Mouse (Mus musculus) liver, embryonic 11.5 days (tissue): ENCODE results near the gene Irak3. TPM values are rescaled to one million over a fixed set of nuclear protein-coding genes. Genes with fewer than 3 reads are reported as not detected.
"Not testable (repeated sequence)": the region's sequence is repeated elsewhere in the genome, so short reads cannot be mapped to it uniquely, and the experiment has no call there.

Source experiments
- ATAC-seq: fragments of 200-750 bp; cut with Nextera tagmentation; replicated peaks from 2 replicates; pipeline ENCODE4 v1.8.0; 2017; ENCODE audit warnings: moderate number of reproducible peaks, mild to moderate bottlenecking, moderate TSS enrichment, moderate library complexity; ENCODE audit not compliant: low FRiP score
- DNase-seq: peaks from one replicate; pipeline ENCODE4 v3.0.0-alpha.2; 2017; ENCODE audit warnings: low spot score
- H3K27ac ChIP-seq: fragments of 300-500 bp; sonication (generic); 2 replicates; pipeline ENCODE4 v1.5.1; 2014; ENCODE audit warnings: mild to moderate bottlenecking, low read depth, low read length, control low read depth
- H3K27me3 ChIP-seq: fragments of 300-500 bp; sonication (generic); replicated peaks from 2 replicates; pipeline ENCODE4 v1.6.1; 2014; ENCODE audit warnings: low read length, mixed read lengths; ENCODE audit not compliant: control insufficient read depth, insufficient read depth
- H3K36me3 ChIP-seq: fragments of 300-500 bp; sonication (generic); 2 replicates; pipeline ENCODE4 v1.6.1; 2014; ENCODE audit warnings: mild to moderate bottlenecking, low read length, moderate library complexity, mixed read lengths; ENCODE audit not compliant: control insufficient read depth, insufficient read depth
- H3K4me1 ChIP-seq: fragments of 300-500 bp; sonication (generic); replicated peaks from 2 replicates; pipeline ENCODE4 v1.6.1; 2014; ENCODE audit warnings: low read length, mixed read lengths; ENCODE audit not compliant: control insufficient read depth, insufficient read depth
- H3K4me2 ChIP-seq: fragments of 300-500 bp; sonication (generic); 2 replicates; pipeline ENCODE4 v1.6.1; 2014; ENCODE audit warnings: mild to moderate bottlenecking, control low read depth, moderate library complexity
- H3K4me3 ChIP-seq: fragments of 300-500 bp; sonication (generic); 2 replicates; pipeline ENCODE4 v1.5.1; 2014; ENCODE audit warnings: low read depth, low read length, control low read depth
- H3K9ac ChIP-seq: fragments of 300-500 bp; sonication (generic); 2 replicates; pipeline ENCODE4 v1.6.1; 2014; ENCODE audit warnings: low read depth, low read length, control low read depth
- H3K9me3 ChIP-seq: fragments of 300-500 bp; sonication (generic); 2 replicates; pipeline ENCODE4 v1.6.1; 2016; ENCODE audit warnings: low read length, inconsistent platforms, mixed read lengths; ENCODE audit not compliant: control insufficient read depth
- WGBS: fragments of 180-500 bp; shearing (Covaris S2); extraction: QIAGEN DNeasy Blood & Tissue Kit; methylation state at CpG from one replicate; pipeline ENCODE4 v1.1.7; 2014; 5-methylcytosine and 5-hydroxymethylcytosine counted together
- polyA plus RNA-seq: library from polyadenylated mRNA; unstranded; fragments of >200 nt; fragmentation: Nextera tagmentation; extraction: Ambion mirVana; gene quantifications from 2 replicates; pipeline ENCODE4 v1.2.1, GENCODE M21; 2014

Irak3 gene
- polyA plus RNA-seq, 1 experiment from 2014 or later: 0.67 TPM

DNA sequence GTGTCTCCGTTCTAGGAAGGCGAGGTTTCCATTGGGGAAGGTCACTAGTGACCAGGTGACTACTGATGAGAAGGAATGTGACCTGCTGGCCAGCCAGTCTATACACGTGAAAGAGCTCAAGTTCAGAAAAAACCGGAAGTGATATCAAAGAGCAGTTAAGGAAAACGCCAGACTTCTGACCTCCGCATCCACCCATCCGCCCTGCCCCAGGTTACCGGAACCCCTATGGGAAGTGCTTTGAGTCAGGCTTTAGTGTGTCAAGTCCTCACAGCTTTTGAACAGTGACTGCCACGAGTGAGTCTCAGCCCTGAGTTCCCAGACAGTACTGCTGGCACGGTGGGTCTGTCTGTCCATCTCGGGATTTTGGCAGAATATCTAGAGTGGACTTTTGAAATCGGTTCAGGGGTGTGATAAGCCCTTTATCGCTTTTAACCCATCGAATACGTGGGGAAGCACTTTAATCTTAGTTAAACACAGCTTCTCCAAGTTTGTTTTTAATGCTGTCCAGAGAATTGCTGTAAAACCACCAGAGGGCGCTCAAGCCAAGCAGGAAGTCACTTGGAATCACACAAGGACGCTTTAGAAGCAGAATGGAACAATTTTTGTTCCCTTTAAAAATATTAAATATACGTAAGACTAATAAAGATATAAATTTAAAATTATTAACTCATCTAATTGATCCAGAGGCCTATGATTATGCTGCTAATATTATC is 31.9 kb upstream of the Irak3 start:
- no peaks in the 10 kb centered on the region; the same call in 1 of the 2 replicates for H3K4me1 ChIP-seq
- H3K4me2 ChIP-seq: peak overlapping the region; percentile 56
- H3K9ac ChIP-seq: 0 out of 2 replicates have a peak overlapping the region, but pooled peaks have one; percentile 37
- peaks cover 11% of the 10 kb centered on the region for H3K36me3 ChIP-seq
- H3K4me3 ChIP-seq: peak overlapping the region; percentile 6; the same call in 1 of the 2 replicates
- H3K9me3 ChIP-seq: no peaks in the 10 kb centered on the region
- no peak overlapping the region for H3K27ac ChIP-seq
- peak; percentile 50 for DNase-seq
- peak; percentile 57 for ATAC-seq
- 26% methylated on average over 18 of the region's 18 CpGs for WGBS
- no peaks in the 10 kb centered on the region for H3K27me3 ChIP-seq

GRCm38 (mm10) chr10:120231718-120232117 is 29.8 kb upstream of the Irak3 start:
- Histone ChIP-seq H3K4me1 (peaks cover 6% of the 10 kb centered on the region; the same call in 1 of the 2 replicates), H3K9ac (no peak overlapping the region), H3K27ac (no peak overlapping the region), H3K9me3 (no peaks in the 10 kb centered on the region), H3K36me3 (peaks cover 15% of the 10 kb centered on the region), H3K4me3 (no peak overlapping the region), H3K27me3 (no peaks in the 10 kb centered on the region), H3K4me2 (no peak overlapping the region)
- peak; percentile 51 for DNase-seq
- ATAC-seq: no peak
- WGBS: 31% methylated on average over 5 of the region's 5 CpGs

GRCm38 (mm10) chr10:120226871-120227661 is 25.1 kb upstream of the Irak3 start, which contains the start of gene Llph:
Gene Llph, plus strand, starts transcription at chr10:120227070.
- Histone ChIP-seq H3K9me3 (no peaks in the 10 kb centered on the region), H3K4me2 (peak within 1 kb of the TSS; percentile 62), H3K9ac (peak within 1 kb of the TSS; percentile 92), H3K4me3 (peak within 1 kb of the TSS; percentile 100), H3K27ac (peak within 1 kb of the TSS; percentile 74), H3K4me1 (peaks cover 6% of the 10 kb centered on the region; the same call in 1 of the 2 replicates), H3K27me3 (no peaks in the 10 kb centered on the region), H3K36me3 (peaks cover 15% of the 10 kb centered on the region)
- ATAC-seq (peak; percentile 91), DNase-seq (peak; percentile 85)
- WGBS: under 1% methylated on average over 57 of the region's 57 CpGs

GRCm38 (mm10) chr10:120220776-120221175 is 18.8 kb upstream of the Irak3 start:
- Histone ChIP-seq H3K9me3 (no peaks in the 10 kb centered on the region), H3K27me3 (no peaks in the 10 kb centered on the region), H3K9ac (no peak overlapping the region), H3K4me3 (no peak overlapping the region), H3K27ac (no peak overlapping the region), H3K4me1 (no peaks in the 10 kb centered on the region), H3K36me3 (peaks cover 9% of the 10 kb centered on the region; the same call in 1 of the 2 replicates), H3K4me2 (no peak overlapping the region)
- 85% methylated on average over 7 of the region's 7 CpGs for WGBS
- DNase-seq (no peak), ATAC-seq (no peak)

GRCm38 (mm10) chr10:120219578-120220359 is 17.8 kb upstream of the Irak3 start:
- DNase-seq (no peak), ATAC-seq (no peak)
- H3K27me3 ChIP-seq: no peaks in the 10 kb centered on the region
- 62% methylated on average over 14 of the region's 14 CpGs for WGBS
- no peak overlapping the region for H3K4me3 ChIP-seq
- no peak overlapping the region for H3K4me2 ChIP-seq
- no peak overlapping the region for H3K27ac ChIP-seq
- H3K4me1 ChIP-seq: no peaks in the 10 kb centered on the region
- no peak overlapping the region for H3K9ac ChIP-seq
- H3K36me3 ChIP-seq: peaks cover 10% of the 10 kb centered on the region; the same call in 1 of the 2 replicates
- no peaks in the 10 kb centered on the region for H3K9me3 ChIP-seq

DNA sequence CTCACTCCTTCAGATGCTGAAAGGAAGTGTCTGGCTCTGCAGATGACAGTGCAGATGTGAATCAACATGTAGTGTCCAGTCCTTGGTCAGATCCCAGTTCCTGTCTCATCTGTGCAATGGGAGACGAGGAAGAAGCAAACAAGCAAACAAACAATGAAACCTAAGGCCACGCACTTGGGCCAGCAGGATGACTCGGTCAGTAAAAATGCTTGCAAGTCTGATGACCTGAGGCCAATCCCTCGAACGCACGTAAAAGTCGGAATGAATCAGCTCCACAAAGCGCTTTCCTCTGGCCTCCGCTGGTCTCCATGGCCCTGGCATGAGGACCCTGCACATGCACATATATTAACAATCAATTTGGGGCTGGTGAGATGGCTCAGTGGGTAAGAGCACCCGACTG is 17.1 kb upstream of the Irak3 start:
- DNase-seq (no peak), ATAC-seq (no peak)
- Histone ChIP-seq H3K4me3 (no peak overlapping the region), H3K27ac (no peak overlapping the region), H3K4me2 (no peak overlapping the region), H3K9me3 (no peaks in the 10 kb centered on the region), H3K27me3 (no peaks in the 10 kb centered on the region), H3K36me3 (peaks cover 10% of the 10 kb centered on the region; the same call in 1 of the 2 replicates), H3K9ac (no peak overlapping the region), H3K4me1 (no peaks in the 10 kb centered on the region)
- 93% methylated on average over 10 of the region's 10 CpGs for WGBS

DNA sequence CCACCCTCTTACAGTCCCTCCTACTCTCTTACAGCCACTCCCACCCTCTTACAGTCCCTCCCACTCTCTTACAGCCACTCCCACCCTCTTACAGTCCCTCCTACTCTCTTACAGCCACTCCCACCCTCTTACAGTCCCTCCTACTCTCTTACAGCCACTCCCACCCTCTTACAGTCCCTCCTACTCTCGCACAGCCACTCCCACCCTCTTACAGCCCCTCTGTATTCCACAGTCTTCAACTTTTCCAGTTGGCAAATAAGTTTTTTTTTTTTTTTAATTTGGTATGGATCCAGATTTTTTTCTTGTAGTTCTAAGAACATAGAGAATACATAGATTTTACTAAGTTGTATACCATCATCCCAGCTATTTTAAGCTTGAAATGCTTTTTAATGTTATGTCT is 15.2 kb upstream of the Irak3 start:
- 83% methylated on average over 1 of the region's 1 CpGs for WGBS
- H3K9me3 ChIP-seq, H3K4me1 ChIP-seq, H3K4me2 ChIP-seq, DNase-seq, H3K9ac ChIP-seq, H3K36me3 ChIP-seq, ATAC-seq, H3K4me3 ChIP-seq, H3K27ac ChIP-seq, H3K27me3 ChIP-seq: not testable (repeated sequence)

GRCm38 (mm10) chr10:120210096-120210495 is 8.2 kb upstream of the Irak3 start:
- peak overlapping the region; percentile 91; the same call in 1 of the 2 replicates for H3K4me3 ChIP-seq
- no peak for DNase-seq
- no peak for ATAC-seq

More at GRCm38 (mm10) chr10:120210096-120210495, 8.2 kb upstream of the Irak3 start:
- H3K9ac ChIP-seq: no peak overlapping the region; the same call in 1 of the 2 replicates
- H3K9me3 ChIP-seq: no peaks in the 10 kb centered on the region
- H3K27ac ChIP-seq: no peak overlapping the region
- H3K36me3 ChIP-seq: no peaks in the 10 kb centered on the region
- peak overlapping the region; percentile 74 for H3K4me2 ChIP-seq
- peaks cover 8% of the 10 kb centered on the region; the same call in 1 of the 2 replicates for H3K4me1 ChIP-seq
- WGBS: 82% methylated on average over 3 of the region's 3 CpGs
- no peaks in the 10 kb centered on the region for H3K27me3 ChIP-seq
